Comparison of ENCODE assay signal across 8 mouse cellular contexts in genomic region chr5:90222937-90223336, GRCm38 (mm10). TPM values are rescaled to one million over a fixed set of nuclear protein-coding genes. Genes with fewer than 3 reads are reported as not detected.
DNase-seq lines count a peak whose midpoint lies in the region; ATAC-seq lines count a peak whose summit lies in the region.

No protein-coding gene starts in this region.

- ATAC-seq in lung, embryonic 15.5 days (ENCODE audit: borderline replicate concordance, extremely low read depth, low FRiP score, low TSS enrichment), result no peak
- ATAC-seq in intestine, embryonic 15.5 days, result no peak
- ATAC-seq in neural tube, embryonic 14.5 days (ENCODE audit: low read depth), result no peak

- peaks cover 31% of the 10 kb centered on the region for H3K36me3 ChIP-seq in lung, embryonic 15.5 days
- peaks cover 62% of the 10 kb centered on the region for H3K36me3 ChIP-seq in embryonic facial prominence, embryonic 10.5 days (replicated peaks)
- no peaks in the 10 kb centered on the region; the same call in 1 of the 2 replicates for H3K36me3 ChIP-seq in intestine, embryonic 15.5 days
- H3K36me3 ChIP-seq in neural tube, embryonic 14.5 days (ENCODE audit: control insufficient read depth, insufficient read depth, low read length), result peaks cover 13% of the 10 kb centered on the region

- H3K4me2 ChIP-seq in lung, embryonic 15.5 days, result peak overlapping the region; percentile 67
- H3K4me2 ChIP-seq in intestine, embryonic 15.5 days (replicated peaks), result peak overlapping the region; percentile 71
- H3K4me2 ChIP-seq in neural tube, embryonic 14.5 days (ENCODE audit: low read depth, low read length), result peak overlapping the region; percentile 74

- peak overlapping the region; percentile 72 for H3K4me3 ChIP-seq in lung, embryonic 15.5 days
- peak overlapping the region; percentile 90 for H3K4me3 ChIP-seq in embryonic facial prominence, embryonic 10.5 days
- peak overlapping the region; percentile 88 for H3K4me3 ChIP-seq in intestine, embryonic 15.5 days (replicated peaks)
- H3K4me3 ChIP-seq in neural tube, embryonic 14.5 days (ENCODE audit: low read depth, low read length), result peak overlapping the region; percentile 82

- H3K27ac ChIP-seq in lung, embryonic 15.5 days, result no peak overlapping the region; the same call in 1 of the 2 replicates
- H3K27ac ChIP-seq in embryonic facial prominence, embryonic 10.5 days (replicated peaks), result 0 out of 2 replicates have a peak overlapping the region, but pooled peaks have one; percentile 93
- no peak overlapping the region for H3K27ac ChIP-seq in intestine, embryonic 15.5 days
- no peak overlapping the region; the same call in 1 of the 2 replicates for H3K27ac ChIP-seq in neural tube, embryonic 14.5 days (ENCODE audit: low read depth, low read length)

- H3K4me1 ChIP-seq in lung, embryonic 15.5 days, result peaks cover 7% of the 10 kb centered on the region; the same call in 1 of the 2 replicates
- peaks cover 9% of the 10 kb centered on the region for H3K4me1 ChIP-seq in embryonic facial prominence, embryonic 10.5 days
- peaks cover 2% of the 10 kb centered on the region; the same call in 1 of the 2 replicates for H3K4me1 ChIP-seq in intestine, embryonic 15.5 days (replicated peaks)
- peaks cover 7% of the 10 kb centered on the region for H3K4me1 ChIP-seq in neural tube, embryonic 14.5 days (ENCODE audit: control insufficient read depth, insufficient read depth, low read length)

- 29% methylated on average over 3 of the region's 3 CpGs for WGBS in lung, embryonic 15.5 days
- 41% methylated on average over 3 of the region's 3 CpGs for WGBS in embryonic facial prominence, embryonic 10.5 days
- 31% methylated on average over 3 of the region's 3 CpGs for WGBS in intestine, embryonic 15.5 days
- WGBS in neural tube, embryonic 14.5 days, result 46% methylated on average over 3 of the region's 3 CpGs

- H3K9me3 ChIP-seq in lung, embryonic 15.5 days, result no peaks in the 10 kb centered on the region
- H3K9me3 ChIP-seq in embryonic facial prominence, embryonic 10.5 days, result no peaks in the 10 kb centered on the region
- no peaks in the 10 kb centered on the region for H3K9me3 ChIP-seq in intestine, embryonic 15.5 days
- no peaks in the 10 kb centered on the region for H3K9me3 ChIP-seq in neural tube, embryonic 14.5 days (ENCODE audit: control insufficient read depth, low read length)

- H3K9ac ChIP-seq in lung, embryonic 15.5 days, result peak overlapping the region; percentile 69
- peak overlapping the region; percentile 87 for H3K9ac ChIP-seq in intestine, embryonic 15.5 days
- H3K9ac ChIP-seq in neural tube, embryonic 14.5 days (replicated peaks; ENCODE audit: low read depth, low read length), result peak overlapping the region; percentile 82

- no peak for DNase-seq in lung, postnatal 14 days
- DNase-seq in embryonic facial prominence, embryonic 10.5 days (ENCODE audit: low spot score), result no peak
- DNase-seq in urinary bladder, postnatal 4 days (ENCODE audit: low spot score in 2 of 2), result no peak
- no peak for DNase-seq in thymus, postnatal 10 days (ENCODE audit: low spot score in 2 of 2)
- no peak for DNase-seq in left cerebral cortex, adult 11 months (ENCODE audit: low spot score)

- no peaks in the 10 kb centered on the region for H3K27me3 ChIP-seq in lung, embryonic 15.5 days
- H3K27me3 ChIP-seq in embryonic facial prominence, embryonic 10.5 days (replicated peaks; ENCODE audit: low read depth, poor library complexity, severe bottlenecking), result no peaks in the 10 kb centered on the region
- H3K27me3 ChIP-seq in intestine, embryonic 15.5 days (replicated peaks), result no peaks in the 10 kb centered on the region
- no peaks in the 10 kb centered on the region for H3K27me3 ChIP-seq in neural tube, embryonic 14.5 days (ENCODE audit: control insufficient read depth, insufficient read depth, low read length)

RNA-seq across cellular contexts. Expression of gene Cox18, which starts 0.9 kb away (rescaled TPM):
- 31.5 and 33.2 TPM in 2 replicates for polyA plus RNA-seq in lung, embryonic 15.5 days (2015; fragmentation: Nextera tagmentation; extraction: Ambion mirVana)
- polyA plus RNA-seq in embryonic facial prominence, embryonic 10.5 days (2016; fragmentation: Nextera tagmentation; extraction: Ambion mirVana), result 33.0 and 36.3 TPM in 2 replicates
- polyA plus RNA-seq in intestine, embryonic 15.5 days (2015; fragmentation: Nextera tagmentation; extraction: Ambion mirVana), result 30.3 TPM in 2 replicates
- polyA plus RNA-seq in neural tube, embryonic 14.5 days (2014; fragmentation: Nextera tagmentation; extraction: Ambion mirVana), result 43.1 and 47.9 TPM in 2 replicates
